Mouse (Mus musculus): ENCODE results near the gene Nr1d1. TPM values are rescaled to one million over a fixed set of nuclear protein-coding genes. Genes with fewer than 3 reads are reported as not detected.

Nr1d1 gene
- total and polyA plus RNA-seq, 3 experiments, result 2.0 to 5.6 TPM; not detected in 1

DNA sequence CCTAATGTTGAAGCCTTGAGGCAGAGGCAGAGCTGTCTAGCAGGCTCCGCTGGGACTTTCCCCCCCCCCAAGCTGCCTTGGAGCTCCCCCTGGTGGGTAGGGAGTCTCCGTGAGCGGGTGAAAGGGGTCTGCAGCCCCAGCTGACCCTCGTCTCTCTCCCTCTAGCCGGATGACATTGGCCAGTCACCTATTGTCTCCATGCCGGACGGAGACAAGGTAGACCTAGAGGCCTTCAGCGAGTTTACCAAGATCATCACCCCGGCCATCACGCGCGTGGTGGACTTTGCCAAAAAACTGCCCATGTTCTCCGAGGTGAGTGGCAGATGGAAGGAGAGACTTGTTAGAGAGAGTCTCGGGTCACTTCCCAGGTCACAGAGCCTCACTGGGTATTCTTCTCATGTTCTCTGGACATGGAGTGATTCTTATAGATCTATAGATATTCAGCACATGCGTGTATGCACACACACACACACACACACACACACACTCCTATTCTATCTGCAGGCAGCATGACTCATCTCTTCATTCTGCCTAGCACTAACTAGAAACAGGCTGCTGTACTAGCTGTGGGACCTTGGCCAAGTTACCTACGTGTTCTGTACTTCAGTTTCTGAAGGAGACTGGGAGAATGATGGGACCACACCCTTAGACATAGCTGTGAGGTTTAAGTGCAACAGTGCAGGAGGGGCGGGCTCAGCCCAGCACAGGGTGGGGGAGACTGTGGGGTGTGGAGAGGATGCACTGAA lies 12.2 kb downstream of the Nr1d1 start (continued):
- no peak for TF ChIP-seq MAX (IDR thresholded peaks at IDR 0.05; ENCODE audit: low read length)
- no peak for TF ChIP-seq MAFK (IDR thresholded peaks at IDR 0.05; ENCODE audit: borderline replicate concordance, low read depth, low read length)
- no peak for TF ChIP-seq POLR2A (IDR thresholded peaks at IDR 0.05; ENCODE audit: control insufficient read depth in 1 of 2, insufficient read depth in 1 of 2, low read depth in 1 of 2, low read length in 2 of 2, poor library complexity in 1 of 2)
- no peak for TF ChIP-seq HCFC1 (IDR thresholded peaks at IDR 0.05; ENCODE audit: low read depth, low read length)
- no peak for TF ChIP-seq ELF1 (IDR thresholded peaks at IDR 0.05; ENCODE audit: low read depth, low read length)
- no peak for TF ChIP-seq POLR2AphosphoS2 (IDR thresholded peaks at IDR 0.05; ENCODE audit: low read length)
- no peak for TF ChIP-seq CHD1 (IDR thresholded peaks at IDR 0.05; ENCODE audit: low read depth, low read length)
- TF ChIP-seq TCF12 (IDR thresholded peaks at IDR 0.05; ENCODE audit: low read depth, low read length), result no peak
- TF ChIP-seq CHD2 (IDR thresholded peaks at IDR 0.05; ENCODE audit: low read length), result no peak
- TF ChIP-seq TBP (IDR thresholded peaks at IDR 0.05; ENCODE audit: low read depth, low read length), result no peak
- TF ChIP-seq SMC3 (IDR thresholded peaks at IDR 0.05; ENCODE audit: low read depth, low read length), result peak; percentile 41
- TF ChIP-seq ZNF384 (IDR thresholded peaks at IDR 0.05; ENCODE audit: low read depth, low read length), result no peak
- no peak for TF ChIP-seq MYB (IDR thresholded peaks at IDR 0.05; ENCODE audit: low read depth, low read length)
- peak; percentile 82; the same call in 1 of the 2 replicates for TF ChIP-seq MYC (IDR thresholded peaks at IDR 0.05; ENCODE audit: low read depth, low read length)
- TF ChIP-seq CTCF (IDR thresholded peaks at IDR 0.05 in 2 of 3, conservative IDR thresholded peaks at IDR 0.05 in 1 of 3; ENCODE audit: control insufficient read depth in 1 of 3, insufficient read depth in 1 of 3, low read depth in 2 of 3, low read length in 3 of 3, poor library complexity in 1 of 3, severe bottlenecking in 1 of 3), result peak; percentile 36 to 76 (median 55)
- TF ChIP-seq E2F4 (IDR thresholded peaks at IDR 0.05; ENCODE audit: borderline replicate concordance, low read depth, low read length), result no peak
- no peak; the same call in 1 of the 2 replicates for TF ChIP-seq MAZ (IDR thresholded peaks at IDR 0.05; ENCODE audit: low read depth, low read length)
- TF ChIP-seq SIN3A (IDR thresholded peaks at IDR 0.05; ENCODE audit: low read length), result 0 out of 2 replicates have a peak, but pooled peaks have one; percentile 46
- no peak for TF ChIP-seq BHLHE40 (IDR thresholded peaks at IDR 0.05; ENCODE audit: borderline replicate concordance, low read depth, low read length)
- peak; percentile 31; the same call in 1 of the 2 replicates for TF ChIP-seq GATA1 (IDR thresholded peaks at IDR 0.05; ENCODE audit: low read depth, low read length)
- 0 out of 2 replicates have a peak, but pooled peaks have one; percentile 7 for TF ChIP-seq ZC3H11A (IDR thresholded peaks at IDR 0.05; ENCODE audit: low read depth, low read length)
- no peak for TF ChIP-seq TAL1 (IDR thresholded peaks at IDR 0.05; ENCODE audit: low read length)

DNA sequence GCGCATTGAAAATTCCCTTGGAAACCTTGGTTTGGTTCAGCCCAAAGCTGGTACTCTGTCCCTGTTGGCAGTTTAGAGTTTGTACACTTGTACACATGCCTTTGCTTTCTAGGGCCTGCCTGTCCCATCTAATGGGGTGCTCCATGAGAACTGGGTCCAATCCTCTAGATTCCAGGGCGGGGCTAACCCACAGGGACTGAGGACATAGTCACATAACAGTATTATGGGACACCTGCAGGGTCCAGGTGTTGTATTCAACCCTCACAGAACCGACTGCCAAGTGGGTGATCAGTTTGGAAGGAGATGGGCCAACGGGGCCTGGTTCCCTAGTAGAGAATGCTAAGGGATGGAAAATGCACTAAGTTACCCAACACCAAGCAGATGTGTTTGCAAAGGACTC lies 13.2 kb downstream of the Nr1d1 start:
- Histone ChIP-seq H3K36me3 (ENCODE audit: control insufficient read depth in 1 of 2, insufficient read depth in 2 of 2, low read length in 2 of 2) (peaks cover 0 to 23% of the 10 kb centered on the region in 2 experiments; a peak in 3 of 4 replicates), H3K79me2 (ENCODE audit: control insufficient read depth, insufficient read depth, low read length, poor library complexity) (no peaks in the 10 kb centered on the region), H3K27me3 (ENCODE audit: control insufficient read depth in 1 of 2, insufficient read depth in 2 of 2, low read length in 2 of 2) (no peaks in the 10 kb centered on the region), H3K9ac (ENCODE audit: control insufficient read depth, low read depth, low read length, poor library complexity, severe bottlenecking) (no peak overlapping the region), H3K9me3 (replicated peaks; ENCODE audit: insufficient read depth, low read length) (no peaks in the 10 kb centered on the region), H3K4me3 (ENCODE audit: control insufficient read depth in 1 of 2, insufficient read depth in 1 of 2, low read depth in 2 of 2, low read length in 2 of 2) (no peak overlapping the region), H3K27ac (ENCODE audit: control insufficient read depth, low read depth, low read length) (no peak overlapping the region), H3K4me1 (ENCODE audit: control insufficient read depth in 1 of 2, insufficient read depth in 2 of 2, low read length in 2 of 2) (peaks cover 9 to 26% of the 10 kb centered on the region in 2 experiments; a peak in 3 of 4 replicates)
- no peak for DNase-seq (ENCODE audit: low read depth, low spot score)
- no peak for TF ChIP-seq JUND (IDR thresholded peaks at IDR 0.05; ENCODE audit: low read depth, low read length)
- no peak for TF ChIP-seq TCF12 (IDR thresholded peaks at IDR 0.05; ENCODE audit: low read depth, low read length)
- TF ChIP-seq RCOR1 (IDR thresholded peaks at IDR 0.05; ENCODE audit: low read depth, low read length), result no peak
- no peak for TF ChIP-seq BHLHE40 (IDR thresholded peaks at IDR 0.05; ENCODE audit: borderline replicate concordance, low read depth, low read length)
- TF ChIP-seq MEF2A (IDR thresholded peaks at IDR 0.05; ENCODE audit: extremely low read depth, insufficient replicate concordance, low read depth, low read length, poor library complexity, severe bottlenecking), result no peak
- no peak for TF ChIP-seq ELF1 (IDR thresholded peaks at IDR 0.05; ENCODE audit: low read depth, low read length)
- TF ChIP-seq ETS1 (IDR thresholded peaks at IDR 0.05; ENCODE audit: low read depth, low read length), result no peak
- TF ChIP-seq GATA1 (IDR thresholded peaks at IDR 0.05; ENCODE audit: low read depth, low read length), result no peak

Data from MEL (cell line).